Mouse (Mus musculus) embryo, embryonic 11 days (tissue): ENCODE results near the gene B3gat3.
A peak's percentile ranks its signal among the peaks of the same experiment; 100 is the strongest.
"Not testable (repeated sequence)": the region's sequence is repeated elsewhere in the genome, so short reads cannot be mapped to it uniquely, and the experiment has no call there.

Source experiments
- DNase-seq: peaks from one replicate; pipeline ENCODE4 v3.0.0-alpha.2; 2015

The B3gat3 gene

DNA sequence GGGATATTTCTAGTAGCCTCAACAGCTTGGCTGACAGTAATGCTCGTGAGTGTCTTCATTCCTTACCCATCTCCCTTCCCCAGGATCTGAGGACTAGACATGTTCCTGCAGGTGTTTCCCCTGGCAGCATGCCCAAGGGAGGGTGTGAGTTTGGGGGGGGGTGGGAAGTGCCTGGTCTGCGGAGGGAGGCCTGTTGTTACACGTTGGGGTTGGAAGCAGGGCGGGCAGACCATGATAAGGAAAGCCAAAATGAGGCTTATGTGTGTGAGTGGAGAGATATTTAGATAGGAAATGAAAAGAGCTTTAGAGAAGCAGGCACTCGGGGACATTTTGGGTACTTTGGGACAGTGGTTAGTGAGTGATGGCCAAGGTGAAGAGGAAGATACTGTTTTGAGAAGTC lies 23.9 kb downstream of the B3gat3 start:
- DNase-seq: no peak

DNA sequence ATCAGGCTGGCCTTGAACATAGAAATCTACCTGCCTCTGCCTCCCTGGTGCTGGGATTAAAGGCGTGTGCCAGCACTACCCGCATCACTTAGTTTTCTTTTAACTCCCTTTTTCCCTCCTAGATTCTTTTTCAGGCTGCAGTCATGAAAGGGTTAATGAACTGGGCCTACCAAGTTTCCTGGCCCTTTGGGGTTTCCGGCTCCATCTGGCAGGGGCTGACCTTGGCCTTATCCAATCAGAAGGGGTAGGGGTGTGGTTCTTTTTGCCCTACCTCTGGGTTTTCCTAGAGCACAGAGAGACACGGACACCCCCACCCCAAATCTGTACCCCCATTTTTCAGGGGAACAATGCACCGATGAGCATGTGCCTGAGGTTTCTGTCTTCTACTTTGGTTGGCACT lies 24.6 kb downstream of the B3gat3 start:
- peak; percentile 82 for DNase-seq

DNA sequence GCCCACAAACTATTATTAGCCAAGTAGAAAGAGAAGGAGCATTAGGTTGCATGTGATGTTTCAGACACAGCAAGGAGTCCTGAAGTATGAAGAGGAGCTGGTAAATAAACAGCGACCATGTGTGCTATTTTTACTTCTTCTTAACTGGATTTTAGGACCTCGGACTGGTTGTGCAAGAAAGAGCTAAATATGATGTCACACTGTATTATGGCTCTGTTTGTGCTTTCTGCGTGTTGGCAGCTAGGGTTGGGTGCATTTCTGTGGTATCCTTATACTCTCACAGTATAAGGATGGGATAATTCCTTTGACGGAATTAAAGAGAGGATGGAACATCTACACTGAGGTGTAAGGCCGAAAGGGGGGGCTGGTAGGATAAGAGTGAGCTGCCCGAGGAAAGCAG lies 25.1 kb downstream of the B3gat3 start:
- no peak for DNase-seq

DNA sequence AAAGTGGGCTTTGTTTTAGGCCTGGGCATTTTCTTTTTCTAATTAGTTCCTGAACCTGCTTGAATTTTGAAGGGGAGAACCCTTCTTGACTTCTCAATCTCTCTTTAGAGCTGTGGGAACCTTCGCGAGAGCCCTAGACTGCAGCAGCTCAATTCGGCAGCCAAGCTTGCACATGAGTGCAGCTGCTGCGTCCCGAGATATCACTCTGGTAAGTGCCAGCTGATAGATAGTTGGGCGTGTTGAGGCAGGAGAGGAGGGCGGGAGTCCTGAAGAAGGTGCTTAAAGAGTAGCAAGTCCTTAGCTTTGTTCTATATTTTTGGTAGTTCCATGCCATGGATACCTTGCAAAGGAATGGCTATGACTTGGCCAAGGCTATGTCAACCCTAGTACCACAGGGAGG lies 26.8 kb downstream of the B3gat3 start:
- no peak for DNase-seq

DNA sequence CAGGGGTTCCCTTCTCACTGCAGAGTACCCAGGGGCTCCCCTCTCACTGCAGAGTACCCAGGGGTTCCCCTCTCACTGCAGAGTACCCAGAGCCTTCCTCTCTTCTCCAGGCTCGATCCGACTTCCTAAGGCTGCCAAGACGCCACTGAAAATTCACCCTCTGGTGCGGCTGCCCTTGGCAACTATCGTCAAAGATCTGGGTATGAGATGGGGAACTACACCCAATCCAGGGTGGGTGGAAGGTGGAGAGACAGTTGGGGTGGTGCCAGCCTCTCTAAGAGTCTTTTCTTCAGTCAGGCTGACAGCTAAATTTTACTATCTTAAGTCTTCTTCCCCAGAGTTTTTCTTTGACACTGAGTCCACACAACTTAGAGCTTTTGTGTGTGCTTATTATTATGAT lies 30.0 kb downstream of the B3gat3 start:
- no peak for DNase-seq

DNA sequence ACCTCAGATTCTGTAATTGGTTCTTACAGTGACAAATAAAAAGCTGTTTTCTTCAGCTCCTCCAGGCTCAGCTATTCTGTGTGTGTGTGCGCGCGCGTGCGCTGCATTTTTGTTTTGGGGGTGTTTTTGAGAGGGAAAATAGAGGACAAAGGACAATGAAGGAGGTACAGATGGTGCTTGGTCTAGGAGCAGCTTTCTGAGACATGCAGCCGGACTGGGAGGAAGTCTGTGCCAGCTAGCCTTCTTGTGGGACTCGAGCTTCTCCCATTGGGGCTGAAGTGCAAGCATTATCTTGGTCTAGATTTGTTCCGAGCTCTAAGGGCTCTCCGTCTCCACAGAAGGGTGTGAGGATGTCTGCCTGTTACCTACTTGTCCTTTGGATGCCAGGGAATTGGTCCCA lies 32.1 kb downstream of the B3gat3 start:
- no peak for DNase-seq

DNA sequence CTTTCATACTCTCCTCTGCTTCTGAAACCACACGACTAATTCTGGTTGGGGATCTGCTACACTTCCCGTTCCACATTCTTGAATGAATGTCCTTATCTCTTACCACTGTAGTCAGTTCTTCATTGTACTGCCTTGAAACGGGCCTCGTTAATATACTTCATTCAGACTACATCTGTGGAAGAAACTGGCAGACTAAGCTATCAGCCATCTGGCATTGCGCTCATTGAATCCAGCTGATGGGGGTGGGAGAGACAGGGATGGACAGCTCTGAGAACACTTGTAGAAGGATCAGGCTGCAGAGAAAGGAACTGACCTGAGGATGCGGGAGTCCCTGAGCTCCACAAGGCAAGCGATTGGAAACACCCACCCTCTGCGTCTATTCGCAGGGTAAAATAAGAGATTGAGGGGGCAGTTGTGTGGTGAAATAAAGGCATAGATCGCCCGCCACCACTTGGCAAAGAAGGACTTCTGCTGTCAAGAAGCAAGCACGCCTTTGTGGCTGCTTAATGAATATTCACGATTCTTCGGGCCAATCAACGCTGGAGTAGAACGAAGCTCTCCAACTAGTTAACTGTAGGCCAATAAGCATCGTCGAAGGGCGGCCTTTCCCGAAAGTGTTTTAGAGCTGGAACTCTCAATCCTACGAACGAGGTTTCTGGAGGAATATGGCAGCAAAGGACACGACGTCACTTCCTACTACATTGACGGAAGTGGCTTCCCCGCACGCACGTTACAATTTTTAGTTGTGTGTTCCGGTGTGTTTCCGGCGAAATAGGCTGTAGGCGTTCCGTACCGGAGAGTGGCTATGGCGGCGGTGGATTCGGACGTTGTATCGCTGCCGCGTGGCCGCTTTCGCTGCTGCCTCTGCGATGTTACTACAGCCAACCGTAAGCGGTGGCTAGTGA lies 33.2 kb downstream of the B3gat3 start, which contains the start of gene Tut1:
Gene Tut1, plus strand, starts transcription at position 713 of the 905 bp plus-strand sequence.
- DNase-seq: peak; percentile 97

DNA sequence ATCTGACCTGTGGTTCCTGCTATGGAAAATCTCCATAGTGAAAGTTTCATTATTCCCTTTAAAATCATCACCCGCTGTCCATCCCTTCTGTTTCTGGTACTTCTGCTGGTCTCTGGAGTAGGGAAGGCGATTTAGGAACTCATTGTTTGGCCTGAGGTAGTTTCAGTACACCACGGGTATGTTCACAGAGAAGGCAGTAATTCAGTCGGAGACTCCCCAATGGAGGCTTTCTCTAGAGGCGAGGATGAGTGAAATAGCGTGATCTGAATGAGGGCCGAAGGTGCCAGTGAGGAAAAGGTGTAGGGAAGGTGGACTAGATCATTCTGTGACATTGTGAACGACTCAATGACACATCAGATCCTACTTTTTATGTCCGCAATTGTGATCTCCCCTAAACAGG lies 34.0 kb downstream of the B3gat3 start:
- DNase-seq: no peak

DNA sequence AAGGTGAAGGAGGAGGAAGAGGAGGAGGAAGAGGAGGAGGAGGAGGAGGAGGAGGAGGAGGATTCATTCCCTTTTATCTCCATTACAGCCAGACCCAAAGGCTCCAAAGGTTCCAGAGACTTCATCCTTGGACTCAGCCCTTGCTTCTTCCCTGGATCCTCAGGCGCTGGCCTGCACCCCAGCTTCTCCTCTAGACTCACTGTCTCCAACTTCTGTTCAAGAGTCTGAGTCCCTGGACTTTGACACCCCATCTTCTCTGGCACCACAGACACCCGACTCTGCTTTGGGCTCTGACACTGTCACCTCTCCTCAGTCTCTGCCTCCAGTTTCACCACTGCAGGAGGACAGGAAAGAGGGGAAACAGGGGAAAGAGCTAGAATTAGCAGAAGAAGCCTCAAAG lies 42.1 kb downstream of the B3gat3 start:
- DNase-seq: no peak

DNA sequence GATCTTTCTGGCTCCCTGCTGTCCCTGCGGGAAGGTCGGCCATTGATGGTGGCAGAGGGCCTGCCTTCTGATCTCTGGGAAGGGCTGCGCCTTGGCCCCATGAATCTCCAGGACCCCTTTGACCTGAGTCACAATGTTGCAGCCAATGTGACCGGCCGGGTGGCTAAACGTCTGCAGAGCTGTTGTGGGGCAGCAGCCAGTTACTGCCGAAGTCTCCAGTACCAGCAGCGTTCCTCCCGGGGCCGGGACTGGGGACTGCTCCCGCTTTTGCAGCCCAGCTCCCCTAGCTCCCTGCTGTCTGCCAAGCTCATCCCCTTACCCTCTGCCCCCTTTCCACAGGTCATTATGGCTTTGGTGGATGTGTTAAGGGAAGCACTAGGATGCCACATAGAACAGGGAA lies 44.9 kb downstream of the B3gat3 start:
- no peak for DNase-seq

DNA sequence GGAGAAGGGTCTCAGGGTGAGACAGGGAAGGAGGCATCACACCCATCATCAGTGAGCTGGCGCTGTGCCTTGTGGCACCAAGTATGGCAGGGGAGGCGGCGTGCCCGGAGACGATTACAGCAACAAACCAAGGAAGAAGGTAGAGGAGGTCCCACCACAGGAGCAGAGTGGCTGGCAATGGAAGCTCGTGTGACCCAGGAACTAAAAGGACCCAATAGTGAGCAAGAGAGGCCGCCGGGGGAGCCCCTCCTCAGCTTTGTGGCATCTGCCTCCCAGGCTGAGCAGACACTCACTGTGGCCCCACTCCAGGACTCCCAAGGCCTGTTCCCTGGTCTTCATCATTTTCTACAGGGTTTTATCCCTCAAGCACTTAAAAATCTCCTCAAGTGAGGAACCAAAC lies 45.6 kb downstream of the B3gat3 start:
- DNase-seq: no peak

DNA sequence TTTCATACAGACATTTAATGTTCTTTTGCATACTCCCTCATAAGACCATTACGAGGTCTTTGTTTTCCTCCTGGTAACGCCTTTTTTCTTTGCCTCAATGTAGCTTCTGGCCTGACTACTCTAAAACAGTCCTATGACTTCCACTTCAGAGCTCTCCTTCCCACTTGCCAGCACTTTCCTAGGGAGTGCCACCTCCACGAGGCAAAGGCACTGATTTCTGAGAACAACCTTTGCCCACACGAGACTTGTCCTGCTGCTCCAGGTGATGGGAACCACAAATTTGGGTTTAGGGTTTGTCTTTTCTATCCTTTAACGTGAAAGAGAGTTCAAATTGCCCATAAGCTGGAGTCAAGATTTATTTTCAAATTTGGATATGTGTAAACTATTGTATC lies 46.0 kb downstream of the B3gat3 start:
- no peak for DNase-seq

DNA sequence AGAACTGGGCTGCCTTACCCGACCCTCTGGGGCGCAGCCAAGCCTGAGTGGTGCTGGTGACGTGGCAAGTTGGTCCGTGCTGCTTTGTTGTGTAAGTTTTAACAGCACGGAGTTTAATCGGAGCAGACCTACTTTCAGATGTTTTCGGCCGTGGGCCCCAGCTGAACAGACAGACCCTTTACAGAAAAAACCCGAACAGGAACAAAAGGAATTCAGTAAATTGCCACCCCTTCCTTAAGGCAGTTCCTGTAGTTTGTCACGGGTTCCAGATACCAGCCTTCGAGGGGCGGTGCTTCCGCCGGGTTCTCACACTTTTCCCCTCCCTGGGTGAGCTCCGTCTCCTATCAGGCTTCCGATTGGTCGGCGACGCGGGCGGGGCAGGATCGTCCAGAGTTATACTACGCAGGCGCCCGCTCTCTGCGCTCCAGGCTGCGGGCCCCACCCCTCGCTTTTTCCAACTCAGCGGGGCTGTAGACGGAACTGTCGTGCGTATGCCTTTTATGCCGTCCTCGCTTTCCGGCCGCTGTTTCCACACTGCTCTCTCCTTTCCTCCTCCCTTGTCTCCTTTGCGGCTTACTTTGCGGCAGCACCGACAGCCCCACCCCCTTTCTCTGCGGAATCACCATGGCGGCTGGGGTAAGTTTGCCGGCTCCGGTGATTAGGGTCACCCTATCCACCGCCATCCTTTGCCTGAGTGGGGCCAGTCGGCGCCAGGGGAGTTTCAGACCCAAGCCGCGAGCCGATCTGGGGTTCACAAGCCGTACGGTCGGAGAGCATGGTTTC lies 46.6 kb downstream of the B3gat3 start, which contains the start of gene Eef1g:
Gene Eef1g, plus strand, starts transcription at position 452 of the 783 bp plus-strand sequence.
- peak; percentile 99 for DNase-seq

DNA sequence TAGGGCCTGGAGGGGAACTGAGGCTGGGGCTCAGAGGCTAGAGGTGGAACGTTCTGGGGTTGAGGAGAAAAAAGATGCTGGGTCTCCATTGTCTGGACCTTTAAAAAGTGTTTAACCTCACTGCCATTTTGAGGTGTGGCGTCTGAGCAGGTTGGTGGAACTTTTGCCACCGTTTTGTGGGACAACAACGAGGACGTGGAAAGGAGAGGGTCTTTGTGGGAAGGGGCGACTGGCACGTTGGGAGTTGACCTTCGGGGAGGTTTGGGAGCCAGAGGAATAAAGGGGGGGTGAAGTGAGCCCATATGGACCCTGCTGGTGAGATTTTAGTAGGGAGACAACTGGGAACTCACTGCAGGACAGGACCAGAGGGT lies 47.2 kb downstream of the B3gat3 start:
- no peak for DNase-seq

DNA sequence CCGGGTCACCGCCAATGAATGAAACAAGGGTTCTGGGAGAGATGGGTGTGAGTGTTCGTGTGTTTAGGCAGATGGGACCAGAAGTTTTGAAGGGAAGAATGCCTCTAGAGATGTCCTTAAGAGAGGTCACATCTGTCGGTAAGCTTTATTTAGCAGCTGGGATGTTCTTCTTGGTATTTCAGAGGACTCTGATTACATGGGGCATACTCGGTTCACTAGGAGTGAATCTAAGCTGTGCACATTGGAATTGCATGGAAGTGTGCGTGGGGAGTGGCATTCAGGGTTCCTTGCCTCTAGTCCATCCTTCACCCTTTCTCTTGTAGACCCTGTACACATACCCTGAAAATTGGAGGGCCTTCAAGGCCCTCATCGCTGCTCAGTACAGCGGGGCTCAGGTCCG lies 47.7 kb downstream of the B3gat3 start:
- no peak for DNase-seq

DNA sequence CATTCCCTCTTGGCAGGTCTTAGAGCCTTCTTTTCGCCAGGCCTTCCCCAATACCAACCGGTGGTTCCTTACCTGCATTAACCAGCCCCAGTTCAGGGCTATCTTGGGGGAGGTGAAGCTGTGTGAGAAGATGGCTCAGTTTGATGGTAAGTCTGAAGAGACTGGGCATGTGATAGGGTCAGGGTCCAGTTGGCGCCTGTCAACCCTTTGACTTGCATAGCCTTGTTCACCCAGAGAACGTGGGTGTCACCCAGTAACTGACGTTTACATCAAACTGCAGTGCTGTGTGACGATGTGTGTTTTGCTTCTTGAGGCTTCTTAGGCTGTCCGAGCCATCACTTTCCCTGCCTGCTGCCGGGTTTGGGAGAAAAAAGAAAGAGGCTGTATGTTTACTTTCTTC lies 52.3 kb downstream of the B3gat3 start:
- DNase-seq: not testable (repeated sequence)

DNA sequence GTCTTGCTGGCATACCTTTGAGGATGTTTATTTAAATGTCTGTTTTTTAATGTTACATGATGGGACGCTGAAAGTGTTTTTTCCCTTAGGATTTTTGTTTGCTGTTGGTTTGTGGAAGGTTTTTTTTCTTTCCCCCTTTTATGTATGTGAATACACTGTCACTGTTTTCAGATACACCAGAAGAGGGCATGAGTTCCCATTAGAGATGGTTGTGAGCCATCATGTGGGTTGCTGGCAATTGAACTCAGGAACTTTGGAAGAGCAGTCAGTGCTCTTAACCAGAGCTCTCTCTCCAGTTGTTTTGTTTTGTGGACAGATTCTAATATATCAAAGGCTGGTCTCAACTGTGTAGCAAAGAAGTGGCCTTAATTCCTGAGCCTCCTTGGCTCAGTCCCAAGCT lies 54.5 kb downstream of the B3gat3 start:
- DNase-seq: no peak

DNA sequence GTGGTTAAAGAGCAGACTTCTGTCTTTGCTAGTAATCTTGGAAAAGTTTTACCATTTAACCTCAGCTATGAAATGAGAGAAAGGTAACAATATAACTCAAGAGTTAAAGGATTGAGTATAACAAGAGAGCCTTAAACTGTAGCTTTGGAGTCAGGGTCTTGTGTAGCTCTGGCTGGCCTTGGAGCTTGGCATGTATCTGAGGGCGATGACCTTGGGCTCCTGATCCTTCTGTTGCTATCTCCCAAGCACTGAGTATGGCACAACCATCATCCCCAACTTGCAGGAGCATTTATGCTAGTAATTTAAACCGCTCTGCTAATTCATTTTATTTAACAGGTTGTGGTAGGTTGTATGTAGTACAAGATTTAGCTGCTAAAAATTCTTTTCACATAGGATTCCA lies 55.3 kb downstream of the B3gat3 start:
- DNase-seq: no peak

DNA sequence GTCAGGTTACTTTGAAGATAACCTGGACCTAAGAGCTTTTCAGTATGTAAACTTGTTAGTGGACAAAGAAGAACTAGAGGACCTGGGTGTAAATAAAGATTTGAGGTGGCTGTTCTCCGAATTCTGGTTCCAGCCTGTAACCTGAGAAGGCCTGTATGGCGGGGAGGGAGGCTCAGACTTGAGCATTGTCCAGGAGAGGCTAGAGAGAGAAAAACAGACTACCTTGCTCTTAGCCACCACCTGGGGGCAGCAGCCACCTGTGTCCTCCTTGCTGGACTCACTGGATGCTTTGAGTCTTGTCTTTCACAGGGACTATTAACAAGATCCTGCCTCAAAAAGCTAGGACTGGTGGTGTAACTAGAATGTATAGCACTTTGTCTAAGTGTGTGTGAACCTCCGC lies 56.4 kb downstream of the B3gat3 start:
- DNase-seq: peak; percentile 75
